Mouse (Mus musculus) lung, embryonic 16.5 days (tissue): ENCODE results near the gene Scnn1b. TPM values are rescaled to one million over a fixed set of nuclear protein-coding genes. Genes with fewer than 3 reads are reported as not detected.

ENCODE experiments used
- ATAC-seq: fragments of 200-750 bp; cut with Nextera tagmentation; 2 replicates; pipeline ENCODE4 v1.8.0; 2017; ENCODE audit warnings: low read depth, mild to moderate bottlenecking, moderate library complexity
- H3K27ac ChIP-seq: fragments of 300-500 bp; sonication (generic); 2 replicates; pipeline ENCODE4 v1.5.1; 2014; ENCODE audit warnings: mild to moderate bottlenecking, control low read depth, low read length
- H3K27me3 ChIP-seq: fragments of 300-500 bp; sonication (generic); 2 replicates; pipeline ENCODE4 v1.6.1; 2014; ENCODE audit warnings: low read depth, low read length, mixed read lengths; ENCODE audit not compliant: control insufficient read depth, insufficient read depth
- H3K36me3 ChIP-seq: fragments of 300-500 bp; sonication (generic); 2 replicates; pipeline ENCODE4 v1.6.1; 2014; ENCODE audit warnings: low read length; ENCODE audit not compliant: control insufficient read depth, insufficient read depth
- H3K4me1 ChIP-seq: fragments of 300-500 bp; sonication (generic); replicated peaks from 2 replicates; pipeline ENCODE4 v1.6.1; 2014; ENCODE audit warnings: low read length, mixed read lengths; ENCODE audit not compliant: control insufficient read depth, insufficient read depth
- H3K4me2 ChIP-seq: fragments of 300-500 bp; sonication (generic); 2 replicates; pipeline ENCODE4 v1.6.1; 2014; ENCODE audit warnings: low read depth, low read length, control low read depth
- H3K4me3 ChIP-seq: fragments of 300-500 bp; sonication (generic); 2 replicates; pipeline ENCODE4 v1.5.1; 2014; ENCODE audit warnings: mild to moderate bottlenecking, low read length, control low read depth
- H3K9ac ChIP-seq: fragments of 300-500 bp; sonication (generic); 2 replicates; pipeline ENCODE4 v1.6.1; 2014; ENCODE audit warnings: low read length, control low read depth
- H3K9me3 ChIP-seq: fragments of 300-500 bp; sonication (generic); 2 replicates; pipeline ENCODE4 v1.6.1; 2016; ENCODE audit warnings: low read length; ENCODE audit not compliant: control insufficient read depth
- WGBS: fragments of 180-500 bp; shearing (Covaris S2); extraction: QIAGEN DNeasy Blood & Tissue Kit; methylation state at CpG from one replicate; pipeline ENCODE4 v1.1.7; 2014; 5-methylcytosine and 5-hydroxymethylcytosine counted together
- polyA plus RNA-seq: library from polyadenylated mRNA; unstranded; fragments of >200 nt; fragmentation: Nextera tagmentation; extraction: Ambion mirVana; gene quantifications from 2 replicates; pipeline ENCODE4 v1.2.1, GENCODE M21; 2015

The Scnn1b gene
- polyA plus RNA-seq, result 7.1 and 7.4 TPM in 2 replicates

DNA sequence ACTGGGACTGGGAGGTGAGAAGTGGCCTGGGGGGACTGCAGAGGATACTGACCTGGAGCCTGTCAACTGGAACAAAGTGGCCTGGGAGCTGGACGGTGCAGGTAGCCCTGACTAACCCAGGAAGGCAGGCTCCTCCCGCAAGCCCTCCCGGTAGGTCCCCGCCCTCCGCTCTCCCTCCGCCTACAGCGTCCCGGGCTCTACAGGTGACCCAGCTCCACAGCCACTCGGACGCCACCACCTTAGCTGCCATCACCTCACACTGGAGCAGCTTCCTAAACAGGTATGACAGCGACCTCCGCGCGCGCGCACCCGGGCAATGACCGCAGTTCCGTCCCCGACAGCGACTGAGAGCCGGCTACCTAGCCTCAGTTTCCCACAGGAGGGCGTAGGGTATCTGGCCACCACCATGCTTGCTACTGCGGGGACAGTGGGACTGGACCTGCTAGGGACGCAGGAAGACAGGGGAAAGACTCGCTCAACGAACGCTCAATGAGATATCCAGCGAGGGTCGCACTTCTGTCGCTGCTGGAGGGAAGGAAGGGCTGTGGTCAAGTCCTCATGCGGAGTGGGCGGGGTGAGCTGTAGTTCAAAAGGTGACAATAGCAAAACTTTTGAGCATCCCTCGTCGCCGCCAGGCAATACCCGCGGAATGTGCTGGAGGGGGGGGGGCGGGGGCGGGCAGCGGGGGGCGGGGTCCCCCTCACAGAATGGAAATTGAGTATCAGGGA lies at the start of gene Scnn1b:
Scnn1b (plus strand) TSS at position 181 of the 728 bp plus-strand sequence.
- peak; percentile 86 for ATAC-seq
- H3K36me3 ChIP-seq, result no peaks in the 10 kb centered on the region
- no peaks in the 10 kb centered on the region for H3K9me3 ChIP-seq
- H3K27ac ChIP-seq, result no peak within 1 kb of the TSS
- H3K9ac ChIP-seq, result peak within 1 kb of the TSS; percentile 40; the same call in 1 of the 2 replicates
- peaks cover 19% of the 10 kb centered on the region for H3K27me3 ChIP-seq
- no peaks in the 10 kb centered on the region for H3K4me1 ChIP-seq
- peak within 1 kb of the TSS; percentile 70 for H3K4me2 ChIP-seq
- H3K4me3 ChIP-seq, result peak within 1 kb of the TSS; percentile 47
- 2% methylated on average over 37 of the region's 42 CpGs for WGBS

DNA sequence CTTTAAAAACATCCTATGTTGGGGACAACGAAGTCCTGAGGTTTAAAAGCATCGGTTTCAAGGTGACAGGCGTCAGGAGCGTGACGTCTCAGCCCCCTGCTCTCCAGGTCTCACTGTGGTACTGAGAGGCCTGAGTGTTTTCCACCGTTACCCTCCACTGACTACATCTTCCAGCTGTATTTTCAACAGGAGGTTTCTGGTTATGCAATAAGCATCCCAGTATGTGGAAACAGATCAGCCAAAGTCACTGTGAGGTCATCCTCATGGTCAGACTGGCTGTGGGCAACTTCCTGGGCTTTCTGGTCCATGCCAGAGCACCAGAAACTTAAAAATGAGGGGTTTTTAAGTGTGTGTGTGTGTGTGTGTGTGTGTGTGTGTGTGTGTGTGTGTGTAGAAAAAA lies 43.2 kb upstream of the Scnn1b start:
- Histone ChIP-seq H3K9ac (no peak overlapping the region), H3K27ac (no peak overlapping the region), H3K4me1 (no peaks in the 10 kb centered on the region), H3K4me3 (no peak overlapping the region), H3K36me3 (no peaks in the 10 kb centered on the region), H3K4me2 (no peak overlapping the region), H3K9me3 (no peaks in the 10 kb centered on the region), H3K27me3 (no peaks in the 10 kb centered on the region)
- 82% methylated on average over 6 of the region's 6 CpGs for WGBS
- no peak for ATAC-seq

DNA sequence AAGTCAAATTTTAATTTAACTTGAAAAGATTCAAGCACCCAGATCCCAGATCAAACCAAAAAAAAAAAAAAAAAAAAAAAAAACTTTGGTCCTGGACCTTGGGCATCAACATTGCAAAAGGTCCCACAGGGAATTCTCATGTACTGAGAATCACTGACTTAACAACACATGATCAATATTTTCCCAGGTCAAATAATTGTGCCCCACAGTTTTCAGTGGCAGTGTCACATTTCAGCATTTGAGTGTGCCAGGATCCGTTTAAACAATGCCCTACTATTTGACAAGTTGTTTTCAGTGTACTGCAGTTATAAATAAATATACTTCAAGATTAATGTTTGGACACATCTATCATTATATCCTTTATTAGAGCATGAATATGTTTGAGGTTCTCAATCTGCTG lies 36.4 kb upstream of the Scnn1b start:
- Histone ChIP-seq H3K27ac (no peak overlapping the region), H3K4me2 (no peak overlapping the region), H3K27me3 (no peaks in the 10 kb centered on the region), H3K9me3 (no peaks in the 10 kb centered on the region), H3K4me3 (no peak overlapping the region), H3K9ac (no peak overlapping the region), H3K36me3 (no peaks in the 10 kb centered on the region), H3K4me1 (no peaks in the 10 kb centered on the region)
- WGBS, result 61% methylated on average over 1 of the region's 1 CpGs
- no peak for ATAC-seq

DNA sequence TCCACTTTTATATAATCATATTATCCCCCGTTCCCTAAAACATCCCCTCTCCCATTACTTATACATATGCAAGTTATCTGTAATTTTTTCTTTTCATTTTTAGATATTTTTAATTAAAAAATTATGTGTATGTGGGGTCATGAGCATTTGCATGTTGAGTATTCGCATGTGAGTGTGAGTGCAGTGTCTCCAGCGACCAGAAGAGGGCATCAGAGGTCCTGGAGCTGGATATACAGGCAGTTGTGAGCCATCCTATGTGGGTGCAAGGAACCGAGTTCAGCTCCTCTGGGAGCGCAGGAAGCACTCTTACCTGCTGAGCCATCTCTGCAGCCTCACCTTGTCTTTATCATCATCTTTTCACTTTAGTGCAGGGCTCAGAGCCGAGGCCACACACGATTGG lies 29.4 kb upstream of the Scnn1b start:
- H3K4me1 ChIP-seq, result no peaks in the 10 kb centered on the region
- ATAC-seq, result no peak
- H3K27ac ChIP-seq, result no peak overlapping the region
- no peak overlapping the region for H3K4me3 ChIP-seq
- no peak overlapping the region for H3K4me2 ChIP-seq
- no peaks in the 10 kb centered on the region for H3K27me3 ChIP-seq
- no peaks in the 10 kb centered on the region for H3K36me3 ChIP-seq
- H3K9me3 ChIP-seq, result no peaks in the 10 kb centered on the region
- WGBS, result 83% methylated on average over 7 of the region's 7 CpGs
- H3K9ac ChIP-seq, result no peak overlapping the region

DNA sequence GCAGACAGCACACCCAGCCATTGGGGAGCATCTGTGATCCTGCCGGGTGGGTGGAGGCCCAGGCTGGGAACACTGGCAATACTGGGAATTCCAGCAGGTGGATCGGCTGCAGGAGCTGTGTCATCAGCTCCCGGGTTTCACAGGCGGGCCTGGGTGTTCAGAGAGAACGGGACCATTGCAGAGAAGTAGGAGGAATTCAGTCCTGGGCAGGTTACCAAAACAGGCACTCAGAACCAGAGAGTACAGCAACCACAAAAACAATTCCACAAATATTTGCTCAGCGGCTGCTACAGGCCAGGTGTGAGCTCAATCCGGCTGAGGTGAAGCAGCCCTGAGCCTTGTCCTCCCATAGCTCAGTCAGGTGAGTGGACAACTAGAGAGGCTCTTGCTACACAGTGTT lies 28.0 kb upstream of the Scnn1b start:
- no peaks in the 10 kb centered on the region for H3K4me1 ChIP-seq
- H3K36me3 ChIP-seq, result no peaks in the 10 kb centered on the region
- H3K4me2 ChIP-seq, result no peak overlapping the region
- H3K27me3 ChIP-seq, result no peaks in the 10 kb centered on the region
- peak overlapping the region; percentile 11; the same call in 1 of the 2 replicates for H3K27ac ChIP-seq
- no peak overlapping the region for H3K9ac ChIP-seq
- peak; percentile 80 for ATAC-seq
- WGBS, result 57% methylated on average over 7 of the region's 7 CpGs
- no peaks in the 10 kb centered on the region for H3K9me3 ChIP-seq
- H3K4me3 ChIP-seq, result no peak overlapping the region

DNA sequence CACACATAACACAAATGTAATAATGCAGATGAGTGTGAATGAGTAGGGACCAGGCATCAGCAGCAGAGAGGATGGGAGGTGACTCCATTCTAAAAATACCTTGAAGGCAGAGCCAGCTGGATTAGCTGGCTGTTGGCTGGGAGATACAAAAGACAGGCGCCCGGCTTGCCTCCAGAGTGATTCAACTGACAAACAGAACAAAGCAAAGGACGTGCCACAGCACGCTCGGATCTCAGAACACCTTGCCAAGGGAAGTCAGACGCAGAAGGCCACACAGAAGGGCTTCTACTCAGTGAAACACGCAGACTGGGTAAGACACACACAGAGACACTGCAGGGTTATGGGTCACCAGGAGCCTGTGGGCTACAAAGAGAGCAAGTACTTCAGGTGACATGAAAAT lies 24.0 kb upstream of the Scnn1b start:
- Histone ChIP-seq H3K4me3 (no peak overlapping the region), H3K9me3 (no peaks in the 10 kb centered on the region), H3K27ac (no peak overlapping the region), H3K36me3 (no peaks in the 10 kb centered on the region), H3K4me1 (no peaks in the 10 kb centered on the region), H3K9ac (no peak overlapping the region), H3K27me3 (no peaks in the 10 kb centered on the region), H3K4me2 (no peak overlapping the region)
- ATAC-seq, result no peak
- WGBS, result 49% methylated on average over 7 of the region's 7 CpGs

DNA sequence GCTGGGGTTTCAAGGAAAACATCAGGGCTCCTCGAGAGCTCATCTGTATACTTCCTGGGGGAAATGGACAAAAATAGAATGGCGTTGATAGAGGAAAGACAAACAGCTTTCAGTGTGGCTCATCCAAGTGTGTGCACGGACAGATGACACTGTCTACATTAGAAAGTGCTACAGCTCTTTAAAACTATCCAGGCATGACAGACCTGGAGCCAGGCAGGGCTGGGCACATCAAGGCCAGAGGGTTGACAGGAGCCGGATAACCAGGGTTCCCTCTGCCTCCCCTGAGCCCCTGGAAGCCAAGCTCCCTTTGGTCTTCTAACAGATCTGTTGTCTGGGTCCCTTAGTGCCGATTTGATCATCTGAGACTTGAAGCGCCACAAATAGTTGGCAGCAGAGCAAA lies 22.6 kb upstream of the Scnn1b start:
- H3K4me3 ChIP-seq, result no peak overlapping the region
- H3K27ac ChIP-seq, result no peak overlapping the region
- H3K27me3 ChIP-seq, result no peaks in the 10 kb centered on the region
- H3K9ac ChIP-seq, result no peak overlapping the region
- H3K4me1 ChIP-seq, result no peaks in the 10 kb centered on the region
- H3K4me2 ChIP-seq, result no peak overlapping the region
- H3K9me3 ChIP-seq, result no peaks in the 10 kb centered on the region
- no peak for ATAC-seq
- 49% methylated on average over 6 of the region's 6 CpGs for WGBS
- H3K36me3 ChIP-seq, result no peaks in the 10 kb centered on the region

DNA sequence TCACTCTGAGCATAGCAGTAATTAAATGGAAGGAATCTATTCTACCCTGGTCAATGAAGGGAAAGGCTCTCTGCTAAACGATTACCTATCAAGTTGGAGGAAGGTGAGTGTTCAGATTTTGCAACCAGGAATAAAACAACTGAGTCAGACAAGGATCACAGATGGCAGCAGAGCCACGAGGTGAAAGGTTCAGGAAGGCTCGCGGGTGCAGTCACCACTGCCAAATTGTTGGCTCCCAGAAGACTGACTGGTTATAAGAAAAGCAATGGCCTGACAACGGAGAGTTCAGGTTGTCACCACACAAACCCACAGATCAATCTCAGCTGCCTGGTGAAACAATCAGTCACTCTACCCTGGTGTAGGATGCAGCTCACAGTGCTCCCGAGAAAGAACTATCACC lies 18.9 kb upstream of the Scnn1b start:
- Histone ChIP-seq H3K36me3 (no peaks in the 10 kb centered on the region), H3K4me1 (0 out of 2 replicates have a peak, but pooled peaks cover 4% of the 10 kb centered on the region), H3K4me3 (no peak overlapping the region), H3K4me2 (no peak overlapping the region), H3K27ac (no peak overlapping the region), H3K9me3 (no peaks in the 10 kb centered on the region), H3K9ac (no peak overlapping the region), H3K27me3 (no peaks in the 10 kb centered on the region)
- 60% methylated on average over 6 of the region's 6 CpGs for WGBS
- ATAC-seq, result no peak

DNA sequence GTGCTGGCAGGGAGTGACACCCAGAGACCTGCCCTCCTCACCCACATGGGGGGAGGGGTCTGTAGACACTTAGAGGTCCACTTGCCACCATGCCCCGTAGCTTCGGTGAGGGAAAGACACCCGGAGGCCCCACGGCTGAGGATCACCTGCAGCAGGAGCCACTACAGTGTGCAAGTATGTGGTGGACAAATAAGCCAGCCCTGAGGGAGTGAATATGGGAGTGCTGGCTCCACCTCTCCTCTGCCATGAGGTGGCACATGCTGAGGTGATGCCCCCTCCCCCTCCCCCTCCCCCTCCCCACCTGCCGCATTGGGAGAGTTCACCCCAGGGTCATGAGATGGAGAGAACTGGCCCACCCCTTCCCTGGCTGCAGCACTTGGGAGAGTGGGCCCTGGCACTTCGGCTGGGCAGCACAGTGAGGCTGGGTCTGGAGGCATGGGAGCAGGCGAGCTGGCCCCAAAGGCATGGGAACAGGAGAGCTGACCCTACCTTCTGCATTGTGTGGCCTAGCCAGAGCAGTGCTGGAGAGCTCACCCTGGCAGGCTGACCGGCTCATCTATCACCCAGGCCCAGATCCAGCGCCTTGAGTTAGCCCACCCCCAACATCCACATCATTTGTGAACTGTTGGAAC lies 16.2 kb upstream of the Scnn1b start:
- Histone ChIP-seq H3K27me3 (no peaks in the 10 kb centered on the region), H3K27ac (peak overlapping the region; percentile 17; the same call in 1 of the 2 replicates), H3K4me2 (no peak overlapping the region), H3K4me3 (no peak overlapping the region), H3K36me3 (no peaks in the 10 kb centered on the region), H3K4me1 (0 out of 2 replicates have a peak, but pooled peaks cover 4% of the 10 kb centered on the region), H3K9ac (peak overlapping the region; percentile 11; the same call in 1 of the 2 replicates), H3K9me3 (no peaks in the 10 kb centered on the region)
- ATAC-seq, result peak; percentile 81
- 55% methylated on average over 8 of the region's 9 CpGs for WGBS
